Mouse (Mus musculus) limb, embryonic 12.5 days (tissue): ENCODE measurements around the gene Tomm40l. TPM values are rescaled to one million over a fixed set of nuclear protein-coding genes. Genes with fewer than 3 reads are reported as not detected.

Source experiments
- ATAC-seq: fragments of 200-750 bp; cut with Nextera tagmentation; 2 replicates; pipeline ENCODE4 v1.8.0; 2017; ENCODE audit warnings: low read depth, moderate TSS enrichment; ENCODE audit not compliant: insufficient number of reproducible peaks, insufficient read depth, low FRiP score, low TSS enrichment
- H3K27ac ChIP-seq: fragments of 300-500 bp; sonication (generic); 2 replicates; pipeline ENCODE4 v1.5.1; 2016; ENCODE audit warnings: mild to moderate bottlenecking, moderate library complexity
- H3K27me3 ChIP-seq: fragments of 300-500 bp; sonication (generic); 2 replicates; pipeline ENCODE4 v1.6.1; 2016; ENCODE audit warnings: mild to moderate bottlenecking, moderate library complexity
- H3K36me3 ChIP-seq: fragments of 300-500 bp; sonication (generic); 2 replicates; pipeline ENCODE4 v1.6.1; 2016; ENCODE audit warnings: mild to moderate bottlenecking, moderate library complexity
- H3K4me1 ChIP-seq: fragments of 300-500 bp; sonication (generic); replicated peaks from 2 replicates; pipeline ENCODE4 v1.6.1; 2016
- H3K4me2 ChIP-seq: fragments of 300-500 bp; sonication (generic); 2 replicates; pipeline ENCODE4 v1.6.1; 2016; ENCODE audit warnings: mild to moderate bottlenecking, moderate library complexity
- H3K4me3 ChIP-seq: fragments of 300-500 bp; sonication (generic); replicated peaks from 2 replicates; pipeline ENCODE4 v1.5.1; 2016; ENCODE audit warnings: mild to moderate bottlenecking
- H3K9ac ChIP-seq: fragments of 300-500 bp; sonication (generic); replicated peaks from 2 replicates; pipeline ENCODE4 v1.6.1; 2016; ENCODE audit warnings: mild to moderate bottlenecking, moderate library complexity
- H3K9me3 ChIP-seq: fragments of 300-500 bp; sonication (generic); 2 replicates; pipeline ENCODE4 v1.6.1; 2016; ENCODE audit warnings: mild to moderate bottlenecking, moderate library complexity
- WGBS: fragments of 180-500 bp; shearing (Covaris S2); methylation state at CpG from one replicate; pipeline ENCODE4 v1.1.7; 2016; 5-methylcytosine and 5-hydroxymethylcytosine counted together
- polyA plus RNA-seq: library from polyadenylated mRNA; unstranded; fragments of >200 nt; fragmentation: Nextera tagmentation; extraction: Ambion mirVana; gene quantifications from 2 replicates; pipeline ENCODE4 v1.2.1, GENCODE M21; 2016

Tomm40l gene
- polyA plus RNA-seq, 1 experiment from 2014 or later, result 31.9 TPM

DNA sequence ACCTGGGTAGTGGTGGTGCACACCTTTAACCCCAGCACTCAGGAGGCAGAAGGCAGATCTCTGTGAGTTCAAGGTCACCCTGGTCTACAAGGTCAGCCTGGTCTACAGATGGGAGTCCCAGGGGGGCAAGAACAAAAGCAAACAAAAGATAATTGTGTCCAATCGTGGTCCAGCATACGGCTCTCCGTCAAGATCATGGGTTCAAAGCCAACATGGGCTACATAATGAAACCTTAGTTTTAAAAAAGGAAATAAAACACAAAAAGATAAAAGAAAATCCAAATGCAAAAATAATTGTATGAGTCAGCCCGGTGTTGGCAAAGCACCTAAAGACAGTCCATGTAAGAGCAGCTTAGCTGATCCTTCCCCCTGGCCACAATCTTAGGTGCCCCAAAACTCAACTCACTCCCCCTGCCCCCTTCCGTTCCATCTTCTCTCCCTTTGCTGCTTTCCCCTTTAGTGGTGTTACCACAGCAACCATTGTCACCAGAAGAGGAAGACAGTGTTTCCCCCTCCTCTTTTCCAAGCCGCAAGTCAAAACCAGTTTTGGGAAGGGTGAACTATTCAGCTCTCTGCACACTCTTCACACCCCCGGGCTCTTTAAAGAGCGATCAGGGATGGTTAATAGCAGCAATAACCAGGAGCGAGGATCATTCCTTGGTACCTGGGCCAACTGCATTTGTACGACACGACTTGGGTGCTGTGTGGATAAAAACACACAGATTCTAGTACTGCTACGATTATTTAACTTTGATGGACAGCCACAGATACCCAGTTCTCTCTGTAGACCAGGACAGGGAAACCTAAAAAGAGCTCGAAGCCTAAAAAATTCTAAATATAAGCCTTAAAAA lies 34.2 kb downstream of the Tomm40l start:
- Histone ChIP-seq H3K4me3 (no peak overlapping the region), H3K36me3 (no peaks in the 10 kb centered on the region), H3K9me3 (no peaks in the 10 kb centered on the region), H3K9ac (no peak overlapping the region), H3K27ac (no peak overlapping the region), H3K27me3 (peaks cover 17% of the 10 kb centered on the region), H3K4me2 (no peak overlapping the region), H3K4me1 (peaks cover 20% of the 10 kb centered on the region)
- ATAC-seq, result no peak
- 66% methylated on average over 13 of the region's 13 CpGs for WGBS

DNA sequence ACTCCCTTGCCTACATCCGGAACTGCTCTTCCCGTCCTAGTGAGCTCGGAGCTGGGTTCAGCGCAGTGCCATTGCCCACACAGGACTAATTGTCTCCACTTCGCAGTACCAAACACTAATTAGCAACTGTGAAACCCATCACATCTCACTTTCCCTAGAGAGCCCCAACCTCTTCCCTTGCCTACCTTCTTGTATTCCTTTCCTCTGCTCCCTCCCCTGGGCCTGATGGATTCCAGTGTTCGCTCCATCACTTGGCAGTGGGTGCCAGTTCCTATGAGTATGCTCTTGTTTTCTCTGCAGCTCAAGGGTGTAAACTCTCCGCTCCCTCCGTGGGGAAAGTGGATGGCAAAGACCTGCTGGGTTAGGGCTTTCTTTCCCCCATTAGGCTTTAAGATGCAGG lies 36.7 kb downstream of the Tomm40l start:
- Histone ChIP-seq H3K4me3 (no peak overlapping the region), H3K27ac (no peak overlapping the region)
- ATAC-seq, result no peak

DNA sequence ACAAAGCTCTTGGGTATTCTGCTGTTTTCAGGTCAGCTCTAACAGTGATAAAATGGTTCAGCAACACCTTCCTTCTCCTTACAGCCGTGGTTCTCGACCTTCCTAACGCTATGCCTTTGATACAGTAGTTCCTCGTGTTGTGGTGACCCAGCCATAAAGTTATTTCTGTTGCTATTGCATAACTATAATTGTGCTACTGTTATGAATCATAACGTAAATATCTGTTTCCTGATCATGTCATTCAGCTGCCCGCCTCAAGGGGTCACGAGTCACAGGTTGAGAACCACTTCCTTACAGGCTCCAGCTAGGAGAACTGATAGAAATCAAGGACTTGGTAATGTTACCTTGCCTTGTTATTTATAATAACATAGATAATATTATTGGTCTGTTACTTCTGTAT lies 38.0 kb downstream of the Tomm40l start:
- H3K4me3 ChIP-seq, result no peak overlapping the region
- no peaks in the 10 kb centered on the region for H3K36me3 ChIP-seq
- ATAC-seq, result no peak
- H3K9me3 ChIP-seq, result no peaks in the 10 kb centered on the region
- H3K4me1 ChIP-seq, result peaks cover 12% of the 10 kb centered on the region
- H3K9ac ChIP-seq, result no peak overlapping the region
- 83% methylated on average over 7 of the region's 7 CpGs for WGBS
- no peaks in the 10 kb centered on the region for H3K27me3 ChIP-seq
- no peak overlapping the region for H3K4me2 ChIP-seq
- no peak overlapping the region for H3K27ac ChIP-seq

More for the DNA sequence above, 36.7 kb downstream of the Tomm40l start:
- WGBS, result 46% methylated on average over 8 of the region's 8 CpGs
- Histone ChIP-seq H3K4me1 (peaks cover 16% of the 10 kb centered on the region), H3K4me2 (no peak overlapping the region), H3K9ac (no peak overlapping the region), H3K9me3 (no peaks in the 10 kb centered on the region), H3K36me3 (no peaks in the 10 kb centered on the region), H3K27me3 (no peaks in the 10 kb centered on the region)

DNA sequence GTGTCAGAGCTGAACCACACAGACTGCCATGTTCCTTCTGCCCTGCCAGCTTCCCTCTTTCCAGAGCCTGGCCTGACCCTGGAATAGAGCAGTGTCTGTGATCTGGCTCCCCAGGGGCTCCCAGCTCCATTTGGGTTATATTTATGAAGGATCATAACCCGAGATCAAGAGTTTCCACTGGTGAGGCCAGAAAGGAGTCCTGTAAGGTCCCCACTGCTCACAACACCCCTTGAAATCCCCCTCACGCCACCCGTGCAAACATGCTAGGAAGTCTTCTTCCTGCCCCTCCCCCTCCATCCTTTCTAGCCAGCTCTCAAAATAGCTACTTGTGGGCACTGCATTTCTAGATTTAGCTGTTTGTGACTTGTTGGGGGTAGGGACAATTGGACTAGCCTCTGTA lies 38.7 kb downstream of the Tomm40l start:
- WGBS, result 66% methylated on average over 3 of the region's 3 CpGs

DNA sequence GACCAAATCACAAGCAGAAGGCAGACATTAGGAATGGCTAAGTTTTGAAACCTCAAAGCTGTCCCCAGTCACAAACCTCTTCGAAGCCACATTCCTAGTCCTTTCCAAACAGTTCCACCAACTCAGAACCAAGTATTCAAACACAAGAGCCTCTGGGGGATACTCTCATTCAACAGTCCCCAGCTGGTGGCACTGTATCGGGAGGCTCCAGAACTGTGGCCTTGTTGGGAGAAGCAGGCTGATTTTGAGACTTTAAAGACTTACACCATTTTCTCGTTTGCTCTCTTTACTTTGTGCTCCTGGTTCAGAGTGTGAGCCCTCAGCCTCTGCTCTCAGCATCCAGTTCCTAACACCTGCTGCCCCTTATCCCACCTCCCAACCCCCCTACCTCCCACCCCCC lies 39.3 kb downstream of the Tomm40l start:
- H3K9me3 ChIP-seq, result no peaks in the 10 kb centered on the region
- no peaks in the 10 kb centered on the region for H3K27me3 ChIP-seq
- peaks cover 6% of the 10 kb centered on the region for H3K4me1 ChIP-seq
- 76% methylated on average over 3 of the region's 3 CpGs for WGBS
- no peak overlapping the region for H3K27ac ChIP-seq
- no peak overlapping the region for H3K4me3 ChIP-seq
- ATAC-seq, result no peak
- H3K4me2 ChIP-seq, result no peak overlapping the region
- no peak overlapping the region for H3K9ac ChIP-seq
- no peaks in the 10 kb centered on the region for H3K36me3 ChIP-seq

More for the DNA sequence above, 38.7 kb downstream of the Tomm40l start:
- ATAC-seq, result no peak
- Histone ChIP-seq H3K4me2 (no peak overlapping the region), H3K9ac (no peak overlapping the region), H3K4me1 (peaks cover 6% of the 10 kb centered on the region), H3K36me3 (no peaks in the 10 kb centered on the region), H3K27me3 (no peaks in the 10 kb centered on the region), H3K9me3 (no peaks in the 10 kb centered on the region), H3K27ac (no peak overlapping the region), H3K4me3 (no peak overlapping the region)

DNA sequence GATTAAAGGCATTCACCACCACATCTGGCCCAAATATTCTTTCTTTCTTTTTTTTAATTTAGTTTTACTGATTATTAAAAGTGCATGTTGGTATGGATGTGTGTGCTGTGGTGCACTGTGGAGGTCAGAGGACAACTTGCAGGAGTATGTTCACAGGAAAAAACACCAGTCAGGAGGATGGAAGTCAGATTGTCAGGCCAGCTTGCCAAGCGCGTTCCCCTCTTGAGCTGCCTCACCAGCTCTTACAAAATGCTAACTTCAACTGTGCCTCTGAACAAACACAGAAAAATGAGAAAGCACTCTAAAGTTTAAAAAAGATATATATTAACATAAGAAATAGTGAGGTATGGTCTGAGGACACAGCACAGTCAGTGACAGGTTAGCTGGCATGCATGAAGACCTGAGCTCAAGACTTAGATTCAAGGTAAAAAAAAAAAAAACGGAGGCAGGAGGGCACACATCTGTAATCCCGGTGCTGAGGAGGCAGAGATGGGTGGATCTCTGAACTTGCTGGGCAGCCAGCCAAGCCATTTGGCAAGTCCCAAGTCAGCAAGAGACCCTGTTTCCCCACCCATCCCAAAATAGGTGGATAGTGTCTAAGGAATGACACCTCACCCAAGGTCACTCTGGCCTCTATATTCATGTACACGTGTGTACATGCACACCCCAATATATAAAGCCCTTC lies 42.7 kb downstream of the Tomm40l start:
- Histone ChIP-seq H3K4me1 (no peaks in the 10 kb centered on the region), H3K36me3 (no peaks in the 10 kb centered on the region), H3K4me3 (no peak overlapping the region), H3K9ac (no peak overlapping the region), H3K4me2 (no peak overlapping the region), H3K27ac (no peak overlapping the region), H3K27me3 (no peaks in the 10 kb centered on the region), H3K9me3 (no peaks in the 10 kb centered on the region)
- no peak for ATAC-seq
- 76% methylated on average over 5 of the region's 5 CpGs for WGBS

DNA sequence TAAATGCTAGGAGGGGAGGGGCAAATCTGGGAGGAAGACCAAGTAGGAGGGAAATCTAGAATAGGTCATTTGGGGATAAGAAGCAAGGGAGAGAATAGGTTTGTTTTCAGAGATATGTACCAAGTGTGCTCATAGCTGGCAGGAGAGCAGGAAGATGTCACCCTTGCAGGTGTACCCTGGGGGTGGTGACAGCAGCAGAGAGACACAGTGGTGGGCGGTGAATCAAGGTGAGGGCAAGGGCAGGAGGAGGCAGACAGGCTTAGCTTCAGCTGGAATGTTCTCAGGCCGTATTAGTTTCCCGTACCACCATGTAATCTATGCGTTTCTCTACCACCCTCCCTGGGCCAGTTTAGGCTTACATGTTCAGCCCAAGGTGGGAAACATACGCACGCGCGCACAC lies 49.5 kb downstream of the Tomm40l start:
- no peak for ATAC-seq
- Histone ChIP-seq H3K36me3 (no peaks in the 10 kb centered on the region), H3K4me3 (no peak overlapping the region), H3K27ac (no peak overlapping the region), H3K27me3 (peaks cover 4% of the 10 kb centered on the region), H3K4me1 (no peaks in the 10 kb centered on the region), H3K9ac (no peak overlapping the region), H3K9me3 (no peaks in the 10 kb centered on the region), H3K4me2 (no peak overlapping the region)
- WGBS, result 95% methylated on average over 8 of the region's 8 CpGs

DNA sequence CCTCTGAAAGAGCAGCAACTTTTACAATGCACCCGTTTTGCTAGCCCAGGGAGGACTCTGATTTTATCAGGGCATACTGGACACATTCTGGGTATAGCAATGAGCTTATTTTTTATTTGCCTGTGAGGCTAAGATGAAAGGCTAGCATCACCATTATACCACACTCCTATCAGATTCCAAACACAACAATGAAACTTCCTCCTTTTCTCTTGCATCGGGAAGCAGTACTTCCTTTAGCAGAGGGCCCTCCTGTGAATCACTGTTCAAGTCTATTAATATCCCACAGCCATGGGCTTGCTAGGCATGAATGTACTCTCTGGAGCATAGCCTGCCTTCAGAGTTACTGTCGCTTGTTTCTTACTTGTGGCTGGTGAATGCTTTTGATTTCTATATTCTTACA lies 51.2 kb downstream of the Tomm40l start:
- H3K9ac ChIP-seq, result no peak overlapping the region
- no peak for ATAC-seq
- no peaks in the 10 kb centered on the region for H3K4me1 ChIP-seq
- H3K27me3 ChIP-seq, result peaks cover 4% of the 10 kb centered on the region
- H3K36me3 ChIP-seq, result no peaks in the 10 kb centered on the region
- no peak overlapping the region for H3K27ac ChIP-seq
- no peak overlapping the region for H3K4me2 ChIP-seq
- no peak overlapping the region for H3K4me3 ChIP-seq
- 64% methylated on average over 3 of the region's 3 CpGs for WGBS
- no peaks in the 10 kb centered on the region for H3K9me3 ChIP-seq

DNA sequence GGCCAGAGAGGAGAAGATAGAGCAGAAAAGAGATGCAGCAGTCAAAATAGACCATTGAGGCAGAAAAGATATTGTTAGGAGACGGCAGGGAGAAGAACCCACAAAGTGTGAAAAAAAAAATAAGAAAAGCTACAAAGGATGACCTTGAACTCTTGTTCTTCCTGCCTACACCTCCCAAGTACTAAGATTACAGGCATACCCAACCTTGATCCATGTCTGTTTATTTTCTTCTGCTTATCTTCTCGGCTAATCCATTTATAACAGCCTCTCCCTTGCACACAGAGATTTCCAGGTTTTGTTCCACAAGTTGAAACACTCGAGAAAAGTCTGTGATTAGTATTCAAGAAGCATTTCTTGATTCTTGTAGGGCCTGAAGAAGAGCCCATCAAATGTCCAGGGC lies 52.4 kb downstream of the Tomm40l start:
- Histone ChIP-seq H3K27ac (no peak overlapping the region), H3K9me3 (no peaks in the 10 kb centered on the region), H3K9ac (no peak overlapping the region), H3K4me3 (no peak overlapping the region), H3K4me2 (no peak overlapping the region), H3K4me1 (no peaks in the 10 kb centered on the region), H3K36me3 (no peaks in the 10 kb centered on the region), H3K27me3 (peaks cover 4% of the 10 kb centered on the region)
- WGBS, result 65% methylated on average over 3 of the region's 3 CpGs
- no peak for ATAC-seq

DNA sequence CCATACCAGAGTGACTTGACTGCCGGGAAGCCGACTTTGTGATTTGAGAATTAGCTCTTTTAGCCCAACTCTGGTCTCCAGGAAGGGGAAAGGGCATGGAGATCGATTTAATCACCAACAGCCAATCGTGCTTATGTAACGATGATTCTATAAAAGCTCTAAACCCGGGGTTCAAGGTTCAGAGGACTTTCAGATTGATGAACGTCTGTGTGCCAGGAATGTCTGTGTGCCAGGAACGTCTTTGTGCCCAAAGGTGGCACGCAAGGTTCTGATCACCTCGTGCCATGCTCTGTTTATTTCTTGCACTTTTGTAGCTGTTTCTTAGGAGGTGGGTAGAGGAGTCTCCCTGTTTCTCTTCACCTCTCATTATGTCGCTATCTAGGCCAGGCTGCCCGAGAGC lies 53.4 kb downstream of the Tomm40l start:
- Histone ChIP-seq H3K4me2 (no peak overlapping the region), H3K9ac (no peak overlapping the region), H3K4me3 (no peak overlapping the region), H3K4me1 (no peaks in the 10 kb centered on the region), H3K27ac (no peak overlapping the region), H3K36me3 (no peaks in the 10 kb centered on the region), H3K27me3 (peaks cover 4% of the 10 kb centered on the region), H3K9me3 (no peaks in the 10 kb centered on the region)
- ATAC-seq, result no peak
- 85% methylated on average over 12 of the region's 12 CpGs for WGBS
